Mouse (Mus musculus) brain, embryonic 14.5 days (tissue): ENCODE measurements at regions not wholly inside any gene's neighbourhood (a gene's known extent, or its start where the extent isn't known, plus 50 kb on each side); places are given as distances from the start of the nearest gene placed in this dataset.
A peak's percentile ranks its signal among the peaks of the same experiment; 100 is the strongest.

ENCODE experiments used
- DNase-seq: peaks from one replicate; pipeline ENCODE4 v3.0.0-alpha.2; 2011; ENCODE audit warnings: low read depth
- CTCF ChIP-seq: fragments of 200-500 bp; IDR thresholded peaks from 2 replicates; pipeline ENCODE4 v1.5.1; 2012; ENCODE audit warnings: inconsistent platforms, mild to moderate bottlenecking, moderate library complexity, borderline replicate concordance; ENCODE audit not compliant: insufficient read depth, insufficient read length; ENCODE audit errors: extremely low read depth
- POLR2A ChIP-seq: fragments of 200-500 bp; IDR thresholded peaks from 2 replicates; pipeline ENCODE4 v1.6.1; 2012; ENCODE audit warnings: mild to moderate bottlenecking, inconsistent platforms, borderline replicate concordance; ENCODE audit not compliant: poor library complexity, insufficient read depth, insufficient read length, severe bottlenecking; ENCODE audit errors: extremely low read depth

GRCm38 (mm10) chr19:51482168-51482907, 781.8 kb upstream of the Ins1 start:
- peak; percentile 62 for DNase-seq
- TF ChIP-seq CTCF = no peak
- TF ChIP-seq POLR2A = no peak
